Mouse (Mus musculus) heart, embryonic 14.5 days (tissue): ENCODE measurements around the gene C8a. TPM values are rescaled to one million over a fixed set of nuclear protein-coding genes. Genes with fewer than 3 reads are reported as not detected.

Experiments used
- ATAC-seq: fragments of 200-750 bp; cut with Nextera tagmentation; 2 replicates; pipeline ENCODE4 v1.8.0; 2017; ENCODE audit warnings: low read depth, moderate TSS enrichment; ENCODE audit not compliant: insufficient number of reproducible peaks, insufficient read depth, low FRiP score
- H3K27ac ChIP-seq, 2 experiments: fragments of 200-500 bp in 1 of 2; fragments of 300-500 bp in 1 of 2; sonication (generic) in 1 of 2; replicated peaks in 1 of 2; 2 replicates each; pipeline ENCODE4 v1.5.1; 2012 to 2014; ENCODE audit warnings: low read depth in 2 of 2, low read length in 2 of 2, control low read depth in 1 of 2, mild to moderate bottlenecking in 1 of 2, mixed read lengths in 1 of 2; ENCODE audit not compliant: control insufficient read depth in 1 of 2, insufficient read depth in 1 of 2
- H3K27me3 ChIP-seq: fragments of 300-500 bp; sonication (generic); 2 replicates; pipeline ENCODE4 v1.6.1; 2014; ENCODE audit warnings: mild to moderate bottlenecking, low read length, control low read depth; ENCODE audit not compliant: control insufficient read depth, insufficient read depth
- H3K36me3 ChIP-seq: fragments of 300-500 bp; sonication (generic); 2 replicates; pipeline ENCODE4 v1.6.1; 2014; ENCODE audit warnings: mild to moderate bottlenecking, control low read depth, low read length, mixed read lengths; ENCODE audit not compliant: control insufficient read depth, insufficient read depth
- H3K4me1 ChIP-seq, 2 experiments: fragments of 200-500 bp in 1 of 2; fragments of 300-500 bp in 1 of 2; sonication (generic) in 1 of 2; 2 replicates each; pipeline ENCODE4 v1.6.1; 2012 to 2014; ENCODE audit warnings: low read length in 2 of 2, control low read depth in 1 of 2, mixed read lengths in 1 of 2; ENCODE audit not compliant: control insufficient read depth in 2 of 2, insufficient read depth in 2 of 2
- H3K4me2 ChIP-seq: fragments of 300-500 bp; sonication (generic); 2 replicates; pipeline ENCODE4 v1.6.1; 2014; ENCODE audit warnings: mild to moderate bottlenecking, low read length
- H3K4me3 ChIP-seq, 2 experiments: fragments of 200-500 bp in 1 of 2; fragments of 300-500 bp in 1 of 2; sonication (generic) in 1 of 2; 2 replicates each; pipeline ENCODE4 v1.5.1; 2012 to 2014; ENCODE audit warnings: low read length in 2 of 2, mild to moderate bottlenecking in 2 of 2, control low read depth in 1 of 2, low read depth in 1 of 2, moderate library complexity in 1 of 2; ENCODE audit not compliant: control insufficient read depth in 1 of 2, insufficient read depth in 1 of 2
- H3K9ac ChIP-seq: fragments of 300-500 bp; sonication (generic); 2 replicates; pipeline ENCODE4 v1.6.1; 2014; ENCODE audit warnings: mild to moderate bottlenecking, low read length
- H3K9me3 ChIP-seq: fragments of 300-500 bp; sonication (generic); 2 replicates; pipeline ENCODE4 v1.6.1; 2016; ENCODE audit warnings: low read length, control low read depth; ENCODE audit not compliant: control insufficient read depth
- WGBS: fragments of 180-500 bp; shearing (Covaris S2); extraction: QIAGEN DNeasy Blood & Tissue Kit; methylation state at CpG from one replicate; pipeline ENCODE4 v1.1.7; 2014; 5-methylcytosine and 5-hydroxymethylcytosine counted together
- polyA plus RNA-seq: library from polyadenylated mRNA; unstranded; fragments of >200 nt; fragmentation: Nextera tagmentation; extraction: Ambion mirVana; gene quantifications from 2 replicates; pipeline ENCODE4 v1.2.1, GENCODE M21; 2014

C8a gene
- polyA plus RNA-seq, 1 experiment from 2014 or later: not detected

GRCm38 (mm10) chr4:104798951-104799350 is 77.2 kb downstream of the C8a start:
- no peak for ATAC-seq
- no peak overlapping the region for H3K27ac ChIP-seq
- H3K9ac ChIP-seq: no peak overlapping the region
- no peaks in the 10 kb centered on the region for H3K36me3 ChIP-seq
- no peak overlapping the region for H3K4me2 ChIP-seq
- WGBS: 84% methylated on average over 9 of the region's 9 CpGs
- no peaks in the 10 kb centered on the region for H3K4me1 ChIP-seq
- H3K4me3 ChIP-seq: no peak overlapping the region
- no peaks in the 10 kb centered on the region for H3K9me3 ChIP-seq
- H3K27me3 ChIP-seq: no peaks in the 10 kb centered on the region

- Histone ChIP-seq H3K27me3 (no peaks in the 10 kb centered on the region), H3K4me2 (no peak overlapping the region), H3K4me1 (no peaks in the 10 kb centered on the region), H3K36me3 (no peaks in the 10 kb centered on the region), H3K4me3 (no peak overlapping the region), H3K9me3 (no peaks in the 10 kb centered on the region), H3K9ac (no peak overlapping the region), H3K27ac (no peak overlapping the region)
- ATAC-seq: no peak
- WGBS: 58% methylated on average over 4 of the region's 4 CpGs
These were observed 84.1 kb downstream of the C8a start for GRCm38 (mm10) chr4:104792111-104792510.

GRCm38 (mm10) chr4:104782346-104782745 is 93.9 kb downstream of the C8a start:
- Histone ChIP-seq H3K4me3 (no peak overlapping the region), H3K36me3 (no peaks in the 10 kb centered on the region), H3K9ac (no peak overlapping the region), H3K4me2 (no peak overlapping the region), H3K27ac (no peak overlapping the region), H3K4me1 (no peaks in the 10 kb centered on the region), H3K27me3 (no peaks in the 10 kb centered on the region), H3K9me3 (no peaks in the 10 kb centered on the region)
- WGBS: 64% methylated on average over 4 of the region's 4 CpGs
- no peak for ATAC-seq

GRCm38 (mm10) chr4:104781441-104781840 is 94.8 kb downstream of the C8a start:
- H3K36me3 ChIP-seq: no peaks in the 10 kb centered on the region
- H3K27me3 ChIP-seq: no peaks in the 10 kb centered on the region
- H3K4me3 ChIP-seq: no peak overlapping the region
- 88% methylated on average over 3 of the region's 3 CpGs for WGBS
- H3K9ac ChIP-seq: no peak overlapping the region
- no peaks in the 10 kb centered on the region for H3K4me1 ChIP-seq
- no peak overlapping the region for H3K27ac ChIP-seq
- H3K4me2 ChIP-seq: no peak overlapping the region
- ATAC-seq: no peak
- no peaks in the 10 kb centered on the region for H3K9me3 ChIP-seq

- H3K4me3 ChIP-seq: no peak overlapping the region
- no peaks in the 10 kb centered on the region for H3K36me3 ChIP-seq
- H3K4me1 ChIP-seq: no peaks in the 10 kb centered on the region
- H3K4me2 ChIP-seq: no peak overlapping the region
- H3K27me3 ChIP-seq: no peaks in the 10 kb centered on the region
- no peak for ATAC-seq
- H3K27ac ChIP-seq: no peak overlapping the region
- H3K9ac ChIP-seq: no peak overlapping the region
- no peaks in the 10 kb centered on the region for H3K9me3 ChIP-seq
- WGBS: 82% methylated on average over 5 of the region's 5 CpGs
These were observed 96.7 kb downstream of the C8a start for GRCm38 (mm10) chr4:104779460-104779859.

- H3K9me3 ChIP-seq: no peaks in the 10 kb centered on the region
- no peaks in the 10 kb centered on the region for H3K4me1 ChIP-seq
- H3K27ac ChIP-seq: no peak overlapping the region
- H3K36me3 ChIP-seq: no peaks in the 10 kb centered on the region
- H3K4me2 ChIP-seq: no peak overlapping the region
- no peak overlapping the region for H3K4me3 ChIP-seq
- no peak for ATAC-seq
- no peak overlapping the region for H3K9ac ChIP-seq
- WGBS: 51% methylated on average over 3 of the region's 3 CpGs
- no peaks in the 10 kb centered on the region for H3K27me3 ChIP-seq
These were observed 100.6 kb downstream of the C8a start for GRCm38 (mm10) chr4:104775601-104776000.

- H3K4me2 ChIP-seq: no peak overlapping the region
- no peaks in the 10 kb centered on the region for H3K27me3 ChIP-seq
- H3K9me3 ChIP-seq: no peaks in the 10 kb centered on the region
- no peaks in the 10 kb centered on the region for H3K4me1 ChIP-seq
- H3K4me3 ChIP-seq: no peak overlapping the region
- WGBS: 59% methylated on average over 4 of the region's 4 CpGs
- H3K27ac ChIP-seq: no peak overlapping the region
- H3K9ac ChIP-seq: no peak overlapping the region
- H3K36me3 ChIP-seq: no peaks in the 10 kb centered on the region
- ATAC-seq: no peak
These were observed 105.9 kb downstream of the C8a start for GRCm38 (mm10) chr4:104770331-104770730.

GRCm38 (mm10) chr4:104769602-104770001 is 106.6 kb downstream of the C8a start:
- Histone ChIP-seq H3K9me3 (no peaks in the 10 kb centered on the region), H3K4me2 (no peak overlapping the region), H3K27ac (no peak overlapping the region), H3K36me3 (no peaks in the 10 kb centered on the region), H3K4me3 (no peak overlapping the region), H3K4me1 (no peaks in the 10 kb centered on the region), H3K9ac (no peak overlapping the region), H3K27me3 (no peaks in the 10 kb centered on the region)
- WGBS: 79% methylated on average over 8 of the region's 8 CpGs
- no peak for ATAC-seq
